Mouse (Mus musculus) small intestine, adult 2 months (tissue): ENCODE results near the gene Gm37240.

Experiments used
- CTCF ChIP-seq: fragments of 200-500 bp; IDR thresholded peaks from 2 replicates; pipeline ENCODE4 v1.5.1; 2012; ENCODE audit warnings: low read depth, mild to moderate bottlenecking, control low read depth, inconsistent platforms, low read length, moderate library complexity, mixed read lengths; ENCODE audit not compliant: insufficient replicate concordance, insufficient read length; ENCODE audit errors: extremely low read depth
- POLR2A ChIP-seq: fragments of 200-500 bp; IDR thresholded peaks from 2 replicates; pipeline ENCODE4 v1.6.1; 2012; ENCODE audit warnings: low read depth, mild to moderate bottlenecking, control low read depth, inconsistent platforms, low read length, moderate library complexity

GRCm38 (mm10) chr3:85855043-85855442, 32.3 kb downstream of the Gm37240 start:
- no peak for TF ChIP-seq CTCF
- TF ChIP-seq POLR2A = no peak
